Mouse (Mus musculus) inflammation-experienced regulatory T-cells, adult 6 months (primary cell): ENCODE data around the gene Micu1. TPM values are rescaled to one million over a fixed set of nuclear protein-coding genes. Genes with fewer than 3 reads are reported as not detected.

Experiments
- ATAC-seq: one replicate; pipeline ENCODE4 v1.8.0; 2017
- polyA plus RNA-seq, 3 experiments: library from polyadenylated mRNA; unstranded; fragments of 100-300 nt; shearing (Covaris generic); gene quantifications; one replicate each; pipeline ENCODE4 v1.2.1; 2017

Micu1 gene
- polyA plus RNA-seq, 3 experiments from 2014 or later, result 43.4 to 59.2 (median 56.3) TPM

DNA sequence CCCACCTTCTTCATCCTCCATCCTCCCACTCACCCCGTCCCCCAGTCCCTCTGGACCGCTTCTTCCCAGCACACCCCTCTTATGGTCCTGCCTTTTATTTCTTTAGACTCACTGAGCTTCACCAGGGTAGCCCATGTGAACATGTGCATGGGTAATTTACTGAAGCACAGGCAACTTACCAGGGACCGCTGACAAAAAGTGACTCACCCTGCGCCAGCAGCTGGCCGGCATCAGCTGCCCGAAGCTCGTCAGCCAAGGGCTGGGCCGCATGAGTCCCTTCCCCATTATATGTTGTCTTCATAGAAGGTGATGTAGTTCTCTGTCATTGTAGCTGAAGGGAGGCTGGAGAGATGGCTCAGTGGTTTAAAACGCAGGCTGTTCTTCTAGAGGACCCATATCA is 111.5 kb downstream of the Micu1 start:
- ATAC-seq, result no peak

DNA sequence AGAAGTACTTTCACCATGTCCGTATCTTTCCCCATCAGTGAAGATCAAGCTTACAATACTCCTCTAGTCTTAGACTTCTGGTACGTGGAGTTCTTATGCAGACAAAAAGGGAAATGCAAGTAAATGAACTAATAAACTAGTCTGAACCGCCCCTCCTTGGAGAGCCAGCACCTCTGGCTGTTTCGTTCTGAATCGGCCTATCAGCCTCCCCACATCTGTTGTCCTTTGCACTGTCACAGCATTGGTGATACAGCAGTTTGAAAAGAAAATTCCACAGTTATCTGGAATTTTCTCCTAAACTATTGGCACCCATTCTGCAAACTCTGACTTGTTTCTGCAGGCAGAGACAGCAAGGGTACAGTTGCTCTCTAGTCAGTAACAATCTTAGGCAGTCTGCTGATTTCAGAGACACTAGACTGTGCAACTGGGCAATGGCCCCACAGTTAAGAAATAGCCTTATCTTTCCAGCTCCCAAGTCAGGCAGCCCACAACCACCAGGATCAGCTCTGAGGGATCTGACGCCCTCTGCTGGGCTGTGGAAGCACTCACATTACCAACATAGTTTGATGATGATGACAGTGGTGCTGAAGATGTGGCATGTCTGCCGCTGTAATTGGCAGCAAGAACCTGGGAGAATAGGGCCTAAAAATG is 112.4 kb downstream of the Micu1 start:
- ATAC-seq, result no peak

DNA sequence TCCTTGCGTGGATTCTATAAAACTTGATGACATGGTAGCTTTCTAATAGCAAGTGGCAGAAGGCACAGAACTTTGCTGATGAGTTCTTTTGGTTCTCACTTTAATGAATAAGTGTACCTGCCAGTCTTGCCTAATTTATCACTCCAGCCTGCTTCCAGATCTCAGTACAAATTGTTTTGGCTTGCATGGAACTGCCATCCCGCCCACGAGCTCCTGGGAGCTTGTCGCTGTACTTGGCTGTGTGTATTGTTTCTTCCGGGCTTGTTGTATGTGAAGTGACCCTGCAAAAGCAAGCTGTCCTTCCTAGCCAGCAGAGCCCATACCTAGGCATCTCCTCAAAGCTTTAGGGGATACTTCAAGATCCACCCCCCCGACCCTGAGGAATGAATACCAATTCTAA is 114.3 kb downstream of the Micu1 start:
- ATAC-seq, result no peak

DNA sequence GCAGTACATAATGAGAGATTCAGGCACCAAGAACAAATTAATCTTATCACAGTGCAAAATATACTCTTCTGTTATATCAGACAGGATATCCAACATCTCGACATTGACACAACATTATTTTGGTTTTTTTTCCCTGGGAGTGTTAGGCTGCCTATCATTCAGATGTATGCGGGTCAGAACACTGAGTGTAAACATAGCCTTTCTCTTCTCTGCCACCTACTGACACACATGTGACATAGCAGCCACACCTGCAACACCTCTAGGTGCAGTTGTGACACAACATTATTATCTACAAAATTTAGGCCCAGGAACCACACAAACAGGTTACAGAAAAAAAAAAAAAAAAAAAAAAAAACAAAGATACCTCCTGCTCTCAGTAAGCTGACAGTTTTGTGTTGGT is 115.3 kb downstream of the Micu1 start:
- no peak for ATAC-seq

DNA sequence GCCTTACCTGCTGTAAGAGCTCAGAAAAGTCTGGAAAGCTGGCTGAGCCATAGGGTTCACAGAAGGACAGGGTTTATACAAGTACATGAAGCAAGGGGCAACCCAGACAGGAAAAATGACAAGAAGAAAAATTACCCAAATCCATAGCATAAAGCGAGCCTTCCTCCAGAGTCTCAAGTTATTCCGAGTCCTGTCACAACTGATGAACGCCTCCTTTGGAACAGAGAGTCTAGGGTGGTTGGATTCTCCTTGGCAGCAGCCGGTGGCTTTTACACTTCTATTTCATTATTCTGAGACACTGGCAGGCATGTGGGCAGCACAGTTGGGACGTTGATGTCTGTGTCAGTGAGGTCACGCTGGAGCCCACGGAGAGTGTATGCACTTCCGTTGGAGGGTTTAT is 115.7 kb downstream of the Micu1 start:
- no peak for ATAC-seq

DNA sequence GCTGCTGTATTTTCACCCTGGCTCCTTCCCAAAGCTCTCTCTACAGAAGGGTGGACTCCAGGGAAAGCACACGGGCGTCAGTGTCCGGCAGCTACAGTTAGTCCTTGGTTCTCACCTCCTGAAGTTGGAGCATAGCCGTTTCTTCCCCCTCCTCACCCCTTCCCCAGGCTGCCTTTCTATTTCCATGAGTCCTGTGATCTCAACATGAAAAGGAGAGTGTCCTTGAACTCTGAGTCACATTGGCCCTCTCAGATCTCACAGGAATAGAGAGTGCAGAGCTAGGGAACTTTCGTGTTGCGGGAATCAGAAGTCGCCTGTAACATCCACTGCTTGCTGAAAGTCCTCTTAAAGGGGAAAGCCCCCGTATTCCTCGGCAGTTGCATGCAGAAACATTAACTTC is 116.9 kb downstream of the Micu1 start:
- no peak for ATAC-seq

DNA sequence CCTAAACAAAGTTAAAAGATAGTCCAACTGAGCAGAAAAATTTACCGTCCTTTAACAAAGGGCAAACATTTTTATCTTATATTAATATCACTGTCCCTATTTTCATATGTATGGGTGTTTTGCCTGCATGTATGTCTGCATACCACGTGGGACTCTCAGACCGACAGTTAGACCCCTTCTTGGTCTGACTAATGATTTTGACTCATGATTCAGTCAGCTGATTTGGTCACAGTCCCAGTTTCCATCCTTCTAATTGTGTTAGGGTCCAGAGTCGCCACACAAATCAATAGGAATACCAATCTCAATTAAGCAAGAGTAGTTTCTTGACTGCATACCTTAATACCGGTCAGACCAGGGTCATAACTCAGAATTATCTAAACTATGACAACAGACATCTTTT is 118.6 kb downstream of the Micu1 start:
- ATAC-seq, result no peak

DNA sequence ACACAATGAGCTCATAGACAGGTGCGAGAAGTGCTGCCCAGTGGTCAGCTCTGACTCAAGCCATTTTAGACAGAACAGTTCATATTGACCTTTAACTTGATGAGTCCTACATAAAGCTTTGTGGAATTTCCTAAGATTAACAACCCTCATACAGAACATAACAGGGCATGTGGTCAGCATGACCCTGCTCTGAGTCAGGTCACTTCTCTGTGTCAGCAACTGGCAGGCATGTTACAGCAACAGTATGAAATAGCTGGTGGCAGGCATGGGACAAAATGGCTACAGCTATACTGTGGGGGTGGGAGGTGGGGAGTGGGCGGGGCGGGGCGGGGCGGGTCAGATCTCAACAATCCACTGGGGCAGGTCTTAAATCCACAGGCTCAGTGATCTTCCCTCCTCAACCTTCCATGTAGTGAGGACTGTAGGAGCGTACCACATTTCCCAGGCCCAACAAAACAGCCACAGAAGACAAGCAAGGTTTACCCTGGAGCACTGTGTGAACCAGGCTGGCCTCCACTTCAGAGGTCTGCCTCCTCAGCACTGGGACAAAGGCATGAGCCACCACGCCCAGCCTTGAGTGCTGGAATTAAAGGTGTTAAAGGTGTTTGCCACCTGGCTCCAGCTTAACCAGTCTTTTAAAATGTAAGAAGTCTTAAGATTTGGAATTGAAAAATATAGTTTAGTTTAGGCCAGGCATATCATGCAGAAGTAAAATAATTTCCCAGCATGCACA is 119.2 kb downstream of the Micu1 start:
- ATAC-seq, result no peak

DNA sequence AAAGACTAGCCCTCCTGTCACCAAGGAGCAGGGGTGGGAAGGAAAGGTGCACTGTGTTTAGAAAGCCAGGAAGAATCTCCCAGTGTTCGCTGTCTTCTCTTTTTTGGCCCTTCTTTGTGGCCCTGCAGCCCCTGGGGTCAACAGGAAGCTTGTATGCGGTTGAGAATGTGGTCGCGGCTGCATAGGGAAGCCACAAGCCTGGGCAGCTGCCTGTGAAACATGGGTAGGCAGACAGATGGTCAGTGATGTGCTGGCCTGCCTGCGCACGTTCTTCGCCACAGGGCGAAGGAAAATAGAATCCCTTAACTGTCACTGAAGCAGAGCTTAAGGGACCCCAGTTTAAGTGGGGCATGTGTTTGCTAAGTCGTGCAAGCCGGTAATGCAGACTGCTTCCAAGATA is 120.6 kb downstream of the Micu1 start:
- ATAC-seq, result no peak

DNA sequence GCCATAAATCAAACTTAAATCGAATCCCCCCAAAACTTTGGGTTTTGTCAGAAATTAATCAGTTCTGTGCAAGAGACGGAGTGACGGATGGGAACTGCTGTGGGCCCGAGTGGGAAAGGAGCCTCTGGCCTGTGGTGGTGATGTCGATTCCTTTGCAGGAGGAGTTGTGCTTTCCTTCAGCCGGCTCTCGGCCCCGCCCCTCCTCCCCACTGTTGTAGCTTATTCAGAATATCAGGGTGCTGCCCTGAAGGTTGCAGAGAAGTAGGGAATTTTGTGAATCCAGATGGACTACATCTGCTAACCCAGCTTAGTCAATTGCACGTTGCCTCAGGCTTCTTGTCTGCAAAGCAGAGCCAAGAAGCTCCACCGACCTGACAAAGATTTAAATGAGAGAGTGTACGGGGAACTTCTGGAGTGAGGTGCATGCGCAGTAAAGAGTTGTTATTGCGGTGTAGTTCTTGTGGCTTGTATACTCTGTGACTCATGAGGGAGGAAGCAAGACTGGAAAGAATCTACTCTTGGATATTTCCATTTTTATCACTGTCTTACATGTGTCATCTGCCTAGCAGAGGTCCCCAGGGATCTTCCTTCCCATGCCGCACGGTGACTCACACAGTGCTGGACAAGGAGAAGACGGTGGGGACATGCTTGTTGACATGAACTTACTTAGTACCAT is 123.0 kb downstream of the Micu1 start:
- ATAC-seq, result no peak

DNA sequence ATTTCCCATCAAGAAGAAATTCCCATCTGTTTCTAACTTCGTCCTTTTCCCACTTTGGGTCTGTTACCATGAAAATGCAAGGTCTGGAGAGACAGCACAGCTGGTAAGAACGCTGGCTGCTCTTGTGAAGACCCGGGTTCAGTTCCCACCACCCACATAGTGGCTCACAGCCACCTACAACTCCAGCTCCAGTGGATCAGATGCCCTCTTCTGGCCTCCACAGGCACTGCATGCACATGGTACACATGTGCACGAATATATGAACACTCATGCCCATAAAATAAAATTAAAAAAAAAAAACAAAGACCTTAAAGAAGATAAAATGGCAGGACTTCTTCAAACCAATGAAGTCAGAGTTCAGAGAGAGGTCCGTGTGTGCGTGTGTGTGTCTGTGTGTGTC is 127.6 kb downstream of the Micu1 start:
- no peak for ATAC-seq

DNA sequence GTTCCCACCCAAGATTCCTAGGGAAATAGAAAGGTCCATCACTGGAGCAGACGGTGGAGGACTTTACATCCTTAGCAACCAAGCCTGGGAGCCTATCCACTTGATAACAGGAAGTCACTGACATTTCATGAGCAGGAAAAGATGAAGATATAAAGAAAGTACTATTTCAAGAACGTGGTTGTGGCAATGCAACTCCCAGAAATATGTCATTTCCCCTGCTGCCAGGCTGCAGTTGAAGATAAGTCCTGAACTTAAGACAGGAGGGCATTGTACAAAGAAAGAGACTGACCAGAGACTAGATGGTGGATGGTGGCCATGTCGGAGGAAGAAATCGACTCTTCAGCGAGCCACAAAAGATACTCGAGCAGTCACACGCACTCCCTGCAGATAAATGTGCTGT is 129.7 kb downstream of the Micu1 start:
- no peak for ATAC-seq

DNA sequence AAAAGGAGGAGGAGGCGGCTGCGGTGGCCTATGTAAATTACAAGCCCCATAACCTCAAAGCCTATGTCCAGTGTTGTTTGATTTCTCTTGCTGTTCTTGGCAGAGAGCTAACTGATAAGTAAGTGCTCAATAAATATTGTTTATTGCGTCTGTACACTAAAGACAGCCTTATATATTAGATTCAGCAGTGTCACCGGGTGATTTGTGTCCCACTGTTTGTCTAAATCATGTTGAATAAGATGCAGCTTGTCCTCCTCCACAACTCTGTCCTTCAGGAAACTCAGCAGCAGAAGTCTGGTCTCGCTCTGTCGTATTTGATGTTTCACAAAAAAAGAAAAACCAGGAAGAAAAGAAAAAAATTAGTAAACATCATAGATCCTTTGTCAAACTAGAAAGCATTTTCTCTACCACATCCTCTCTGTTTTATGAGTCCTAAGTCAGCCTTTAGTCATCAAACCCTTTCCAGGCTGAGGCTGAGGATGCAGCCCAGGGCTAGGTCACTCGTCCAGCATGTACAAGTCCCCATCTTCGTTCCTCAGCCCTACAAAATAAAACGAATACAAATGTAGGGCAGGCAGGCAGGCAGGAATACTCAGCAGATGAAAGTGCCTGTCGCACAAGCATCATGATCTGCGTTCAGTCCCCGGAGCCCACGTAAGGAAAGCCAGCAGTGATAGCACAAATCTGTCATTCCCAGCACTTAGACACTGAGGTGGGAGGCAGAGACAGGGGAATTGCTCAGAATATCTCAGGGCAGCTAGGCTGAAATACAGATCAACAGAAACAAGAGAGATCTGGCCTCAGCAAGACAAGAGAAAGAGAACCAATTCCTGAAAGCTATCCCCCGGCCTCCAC is 133.3 kb downstream of the Micu1 start:
- no peak for ATAC-seq

DNA sequence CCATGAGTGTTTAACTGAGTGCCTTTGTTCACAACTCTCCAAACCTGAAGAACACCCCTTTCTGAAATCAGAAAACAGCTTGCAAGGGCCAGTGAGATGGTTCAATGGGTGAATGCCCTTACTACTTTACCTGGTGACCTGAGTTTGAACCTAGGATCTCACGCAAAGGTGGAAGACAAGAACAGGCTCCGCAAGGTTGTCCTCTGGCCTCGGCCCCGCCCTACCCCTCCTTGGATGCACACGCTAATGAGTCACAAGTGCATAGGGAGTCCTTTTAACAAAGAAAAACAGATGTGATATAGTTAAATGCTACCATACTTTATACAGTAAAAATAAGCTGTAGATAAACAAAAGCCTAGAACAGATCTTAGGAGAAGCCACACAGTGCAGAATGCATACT is 135.2 kb downstream of the Micu1 start:
- ATAC-seq, result no peak

DNA sequence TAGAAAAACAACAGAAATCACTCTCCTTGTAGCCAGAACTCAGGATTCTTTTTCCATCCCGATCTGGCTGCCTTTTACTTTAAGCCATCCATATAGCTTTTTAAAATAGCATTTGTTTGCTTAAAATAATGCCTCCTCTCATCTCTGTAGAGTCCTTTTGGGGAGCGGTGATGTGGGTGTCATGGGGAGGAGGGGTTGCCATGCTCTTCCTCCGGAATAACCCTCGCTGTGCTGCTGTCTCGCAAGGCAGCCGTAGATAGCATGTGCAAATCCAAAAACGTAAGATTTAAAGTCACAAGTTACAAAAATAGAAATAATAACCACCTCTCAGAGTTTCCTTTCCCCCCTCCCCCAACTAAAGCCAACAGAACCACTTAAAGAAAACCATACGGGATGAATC is 139.2 kb downstream of the Micu1 start:
- no peak for ATAC-seq

DNA sequence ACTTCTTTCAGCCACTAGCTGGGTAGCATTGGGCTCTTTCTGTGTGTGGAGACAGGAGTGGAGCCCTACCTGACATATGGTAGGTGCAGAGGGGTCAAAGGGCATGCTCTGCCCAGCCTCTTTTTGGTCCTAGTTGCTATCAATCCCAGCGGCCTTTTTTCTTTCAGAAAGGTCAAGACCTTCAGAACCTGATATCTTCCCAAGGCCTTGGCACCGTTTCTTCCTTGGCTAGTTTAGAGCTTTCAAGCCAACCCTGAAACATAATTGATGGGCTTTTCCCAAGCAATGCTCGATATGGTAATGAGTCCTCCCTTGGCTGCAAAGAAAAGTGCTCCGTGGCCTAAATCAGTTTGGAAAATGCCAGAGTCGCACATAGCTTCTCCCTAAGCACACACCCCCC is 140.8 kb downstream of the Micu1 start:
- ATAC-seq, result no peak

DNA sequence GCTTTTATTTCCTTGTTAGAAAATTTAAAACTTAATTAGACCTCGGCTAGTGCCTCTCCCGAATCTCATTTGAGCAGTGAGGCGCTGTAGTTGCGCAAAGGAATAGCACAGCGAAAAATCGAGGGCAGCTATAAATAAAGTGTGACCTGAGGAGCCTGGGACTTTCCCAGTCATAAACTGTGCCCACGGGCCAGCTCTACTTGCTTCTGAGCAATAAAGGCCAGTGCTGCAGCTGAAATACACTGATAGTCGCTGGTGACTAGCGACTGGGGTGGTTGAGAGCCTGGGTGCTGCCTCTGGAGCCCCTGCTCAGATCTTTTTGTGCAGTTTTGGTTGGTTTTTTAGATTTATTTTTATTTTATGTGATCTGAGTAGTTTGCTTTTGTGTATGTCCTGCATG is 142.4 kb downstream of the Micu1 start:
- ATAC-seq, result no peak

DNA sequence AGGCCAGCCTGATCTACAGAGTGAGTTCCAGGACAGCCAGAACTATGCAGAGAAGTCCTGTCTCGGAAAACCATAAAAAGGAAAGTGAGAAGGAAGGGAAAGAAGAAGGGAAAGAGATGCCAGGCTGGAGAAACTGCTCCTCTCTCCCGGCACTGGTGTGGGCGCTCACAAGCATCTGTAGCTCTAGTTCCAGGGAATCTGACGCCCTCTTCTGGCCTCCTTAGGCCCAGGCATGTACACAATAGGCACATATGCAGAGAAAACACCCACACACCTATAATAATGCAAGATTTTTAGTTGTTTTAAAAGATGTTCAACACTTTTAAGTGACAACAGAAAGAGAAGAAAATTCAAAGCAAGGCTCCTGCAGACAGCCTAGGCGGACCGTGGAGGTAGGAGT is 144.1 kb downstream of the Micu1 start:
- no peak for ATAC-seq

DNA sequence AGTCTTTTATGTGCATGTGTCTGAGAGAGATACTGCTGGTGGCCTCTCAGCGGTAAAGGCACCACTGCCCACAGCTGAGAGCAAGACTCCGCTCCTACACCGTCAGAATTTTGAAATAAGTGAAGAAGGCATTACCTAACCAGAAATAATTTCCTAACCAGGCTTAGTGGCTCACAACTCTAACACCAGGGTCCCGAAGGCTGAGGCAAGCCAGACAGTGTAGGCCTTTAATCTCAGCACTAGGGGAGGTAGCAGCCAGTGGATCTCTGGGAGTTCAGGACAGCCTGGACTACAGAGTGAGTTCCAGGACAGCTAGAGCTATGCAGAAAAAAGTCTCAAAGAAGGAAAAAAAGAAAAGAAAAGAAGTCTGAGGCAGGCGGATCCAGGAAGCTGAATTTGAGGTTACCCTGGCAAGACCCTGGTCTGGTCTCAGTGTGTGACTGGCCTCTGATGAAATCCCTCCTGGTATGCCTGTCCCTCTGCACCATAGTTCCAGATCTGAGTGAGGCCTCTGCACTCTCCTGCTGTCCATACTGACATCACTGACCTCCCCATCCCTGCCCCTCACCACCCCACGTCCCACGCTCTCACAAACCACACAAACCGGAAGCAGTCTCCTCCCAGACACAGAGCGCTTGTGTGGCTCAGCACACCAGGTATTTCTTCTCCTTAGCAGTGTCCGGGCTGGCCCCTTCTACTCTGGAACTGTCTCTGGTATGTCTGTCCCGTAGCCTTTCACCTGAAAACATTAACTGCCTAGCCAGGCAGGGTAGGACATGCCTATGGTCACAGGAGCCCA is 146.0 kb downstream of the Micu1 start:
- no peak for ATAC-seq

DNA sequence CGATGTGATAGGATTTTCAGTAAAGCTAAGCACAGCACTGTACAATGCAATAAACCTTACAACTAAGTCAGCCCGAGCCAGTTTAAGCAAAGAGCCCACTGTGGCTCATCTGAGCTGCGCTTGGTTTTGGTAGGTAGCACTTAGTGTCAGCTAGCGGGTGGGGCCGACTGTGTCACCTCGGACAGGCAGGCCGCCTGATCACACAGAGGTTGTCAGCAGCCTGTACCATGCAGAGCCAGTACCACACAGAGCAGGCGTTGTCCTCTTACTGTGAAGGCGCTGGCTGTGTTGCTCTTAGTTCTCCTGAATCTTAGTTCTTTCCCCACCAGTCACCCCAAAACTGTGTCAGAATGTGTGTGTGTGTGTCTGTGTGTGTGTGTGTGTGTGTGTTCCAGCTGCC is 146.7 kb downstream of the Micu1 start:
- no peak for ATAC-seq

DNA sequence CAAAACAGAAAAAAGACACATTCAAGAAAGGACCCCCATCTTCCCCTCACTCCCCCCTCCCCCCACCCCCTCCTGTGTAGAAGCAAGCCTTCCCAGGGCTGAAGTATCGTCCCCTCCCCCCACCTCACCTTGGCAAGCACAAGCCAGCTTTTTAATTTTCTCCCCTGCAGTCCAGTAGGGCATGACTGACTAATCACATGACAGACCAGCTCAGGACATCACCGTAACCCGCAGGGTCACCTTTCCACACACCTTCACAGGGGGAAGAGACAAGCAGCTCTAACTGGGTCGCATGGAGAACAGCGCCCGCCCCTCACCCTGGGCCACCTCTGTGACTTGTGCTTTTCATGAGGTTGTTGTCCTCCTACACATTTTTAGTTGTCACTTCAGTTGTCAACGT is 147.1 kb downstream of the Micu1 start:
- ATAC-seq, result no peak

DNA sequence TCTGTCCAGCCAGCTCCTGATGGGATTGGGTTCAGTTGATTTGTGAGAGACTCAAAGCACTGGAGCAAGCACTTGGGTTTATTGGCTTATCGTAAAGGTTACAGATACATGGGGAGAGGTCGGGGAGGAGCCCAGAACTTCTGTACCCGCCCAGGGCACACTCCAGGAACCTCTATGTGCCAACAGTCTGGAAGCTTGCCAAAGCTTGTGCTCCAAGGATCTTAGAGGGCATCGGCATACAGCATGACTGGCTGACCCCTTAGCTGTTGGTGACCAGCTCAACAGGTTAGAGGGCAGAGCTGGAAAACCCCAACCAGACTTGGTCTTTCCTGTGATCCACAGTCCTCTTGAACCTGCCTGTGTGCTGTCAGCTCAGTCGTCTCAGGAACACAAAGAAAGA is 154.9 kb downstream of the Micu1 start:
- ATAC-seq, result no peak
